Mouse (Mus musculus) testis, adult 2 months (tissue): ENCODE data around the gene Dhx30.

Source experiments
- CTCF ChIP-seq: fragments of 200-500 bp; IDR thresholded peaks from 2 replicates; pipeline ENCODE4 v1.5.1; 2012; ENCODE audit warnings: low read depth, mild to moderate bottlenecking, inconsistent platforms, low read length, moderate library complexity; ENCODE audit not compliant: control insufficient read depth, insufficient read depth, insufficient replicate concordance
- POLR2A ChIP-seq: fragments of 200-500 bp; IDR thresholded peaks from 2 replicates; pipeline ENCODE4 v1.6.1; 2012; ENCODE audit warnings: low read depth, mild to moderate bottlenecking, inconsistent platforms, low read length, moderate library complexity; ENCODE audit not compliant: control insufficient read depth

- TF ChIP-seq CTCF: no peak
- no peak for TF ChIP-seq POLR2A
Observed at GRCm38 (mm10) chr9:110162441-110162840, 44.8 kb upstream of the Dhx30 start.
